ENCODE assay signal across 19 mouse cellular contexts in the genomic region with DNA sequence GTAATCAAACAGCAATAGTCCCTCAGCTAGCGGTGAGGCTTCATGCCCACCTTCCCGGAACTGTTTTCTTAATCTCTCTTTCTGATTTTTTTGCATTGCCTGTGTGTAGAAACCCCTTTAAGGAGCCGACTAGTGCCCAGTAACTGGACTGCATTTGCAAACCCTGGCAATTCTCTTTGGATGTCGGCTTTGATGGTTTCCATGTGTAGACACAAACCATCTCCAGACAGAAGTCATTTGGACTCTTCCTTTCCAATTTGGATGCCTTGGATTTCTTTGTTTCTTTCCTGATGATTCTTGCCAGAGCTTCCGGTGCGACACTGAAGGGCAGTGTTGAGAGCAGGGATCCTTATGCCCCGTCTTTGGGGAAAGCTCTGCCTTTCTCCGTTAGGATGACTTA.
A peak's percentile ranks its signal among the peaks of the same experiment; 100 is the strongest.
DNase-seq lines count a peak whose midpoint lies in the region; ATAC-seq and TF ChIP-seq lines count a peak whose summit lies in the region.
"Had no signal": no experiment of that assay in that cellular context is flagged by ENCODE, and none has a peak within 500 bp of the region (broad histone marks: within the 10 kb centered on the region; RNA-seq: fewer than 3 reads in every experiment).

No protein-coding gene starts in this region.

- no peak overlapping the region for H3K4me3 ChIP-seq in gastrocnemius, adult 2 months
- H3K4me3 ChIP-seq in hindbrain, postnatal 0 days (ENCODE audit: low read length), result no peak overlapping the region
- H3K4me3 ChIP-seq in hindbrain, embryonic 10.5 days, result no peak overlapping the region
- H3K4me3 ChIP-seq in midbrain, embryonic 11.5 days (ENCODE audit: low read depth, low read length), result no peak overlapping the region
- no peak overlapping the region for H3K4me3 ChIP-seq in midbrain, embryonic 16.5 days (ENCODE audit: low read depth, low read length)
- H3K4me3 ChIP-seq: embryonic facial prominence, embryonic 12.5 days; forebrain, embryonic 13.5 days; heart, embryonic 13.5 days had no signal

- no peak for ATAC-seq in hindbrain, postnatal 0 days
- no peak for ATAC-seq in midbrain, embryonic 11.5 days (ENCODE audit: low FRiP score)
- no peak for ATAC-seq in midbrain, embryonic 16.5 days
- ATAC-seq: CD4-positive, CD25-positive, alpha-beta regulatory T cell, adult 4 months; forebrain, embryonic 13.5 days; forebrain, postnatal 0 days had no signal

- DNase-seq in gastrocnemius, adult 2 months, result no peak
- no peak for DNase-seq in gastrocnemius, postnatal 14 days
- DNase-seq in hindbrain, postnatal 0 days (ENCODE audit: low spot score), result peak; percentile 5
- no peak for DNase-seq in hindbrain, embryonic 10.5 days (ENCODE audit: low spot score)
- peak; percentile 56 for DNase-seq in midbrain, embryonic 11.5 days (ENCODE audit: low spot score, missing footprints)
- no peak for DNase-seq in thymus, postnatal 0 days (ENCODE audit: low spot score)
- DNase-seq: adrenal gland, adult 8-10 months; adrenal gland, postnatal 36 days; B cell, adult 2 months; cerebellum, adult 2 months; cerebellum, postnatal 10 days; forebrain, postnatal 0 days had no signal

- H3K9ac ChIP-seq in hindbrain, postnatal 0 days (replicated peaks; ENCODE audit: low read length), result no peak overlapping the region
- H3K9ac ChIP-seq in midbrain, embryonic 11.5 days (ENCODE audit: low read length), result no peak overlapping the region
- no peak overlapping the region for H3K9ac ChIP-seq in midbrain, embryonic 16.5 days (ENCODE audit: low read depth, low read length)
- H3K9ac ChIP-seq: embryonic facial prominence, embryonic 12.5 days; forebrain, embryonic 13.5 days; forebrain, postnatal 0 days; heart, embryonic 13.5 days; hindbrain, embryonic 14.5 days had no signal

- H3K36me3 ChIP-seq in hindbrain, postnatal 0 days (ENCODE audit: insufficient read depth, low read length), result no peaks in the 10 kb centered on the region
- no peaks in the 10 kb centered on the region for H3K36me3 ChIP-seq in hindbrain, embryonic 10.5 days
- no peaks in the 10 kb centered on the region for H3K36me3 ChIP-seq in midbrain, embryonic 11.5 days (ENCODE audit: control insufficient read depth, insufficient read depth, low read length)
- H3K36me3 ChIP-seq in midbrain, embryonic 16.5 days (ENCODE audit: control insufficient read depth, insufficient read depth, low read length), result no peaks in the 10 kb centered on the region
- H3K36me3 ChIP-seq: embryonic facial prominence, embryonic 12.5 days; G1E; heart, embryonic 13.5 days had no signal

- TF ChIP-seq CTCF in gastrocnemius, adult 2 months (IDR thresholded peaks at IDR 0.05), result peak; percentile 2; the same call in 1 of the 2 replicates
- no peak for TF ChIP-seq CTCF in hindbrain, postnatal 0 days (IDR thresholded peaks at IDR 0.05; ENCODE audit: low read depth)

- no peak overlapping the region for H3K4me2 ChIP-seq in hindbrain, postnatal 0 days (ENCODE audit: low read depth, low read length)
- H3K4me2 ChIP-seq in midbrain, embryonic 11.5 days, result no peak overlapping the region
- H3K4me2 ChIP-seq in midbrain, embryonic 16.5 days (ENCODE audit: low read length), result no peak overlapping the region
- H3K4me2 ChIP-seq: embryonic facial prominence, embryonic 12.5 days; forebrain, embryonic 13.5 days; heart, embryonic 13.5 days; hindbrain, embryonic 14.5 days had no signal

- no peaks in the 10 kb centered on the region for H3K4me1 ChIP-seq in hindbrain, postnatal 0 days (ENCODE audit: insufficient read depth, low read length)
- no peaks in the 10 kb centered on the region for H3K4me1 ChIP-seq in hindbrain, embryonic 10.5 days (replicated peaks)
- no peaks in the 10 kb centered on the region for H3K4me1 ChIP-seq in midbrain, embryonic 11.5 days (ENCODE audit: control insufficient read depth, insufficient read depth, low read length)
- no peaks in the 10 kb centered on the region for H3K4me1 ChIP-seq in midbrain, embryonic 16.5 days (ENCODE audit: control insufficient read depth, insufficient read depth, low read length)
- H3K4me1 ChIP-seq: forebrain, embryonic 13.5 days; heart, embryonic 13.5 days had no signal

- intact Hi-C loops in gastrocnemius, adult 2 months (cut with DNase I), result no loop called here
- intact Hi-C loops in gastrocnemius, postnatal 14 days (cut with DNase I; ENCODE audit: low total_unique reads), result no loop called here

- H3K9me3 ChIP-seq in hindbrain, postnatal 0 days (ENCODE audit: low read length), result no peaks in the 10 kb centered on the region
- peaks cover 10% of the 10 kb centered on the region; the same call in 1 of the 2 replicates for H3K9me3 ChIP-seq in hindbrain, embryonic 10.5 days
- no peaks in the 10 kb centered on the region for H3K9me3 ChIP-seq in midbrain, embryonic 11.5 days (ENCODE audit: control insufficient read depth, low read length)
- no peaks in the 10 kb centered on the region for H3K9me3 ChIP-seq in midbrain, embryonic 16.5 days (replicated peaks; ENCODE audit: control insufficient read depth, low read length, poor library complexity, severe bottlenecking)
- H3K9me3 ChIP-seq: forebrain, embryonic 13.5 days; heart, embryonic 13.5 days had no signal

- no peaks in the 10 kb centered on the region for H3K27me3 ChIP-seq in hindbrain, postnatal 0 days (ENCODE audit: insufficient read depth, low read length)
- H3K27me3 ChIP-seq in hindbrain, embryonic 10.5 days (ENCODE audit: insufficient read depth, poor library complexity, severe bottlenecking), result no peaks in the 10 kb centered on the region
- H3K27me3 ChIP-seq in midbrain, embryonic 11.5 days (ENCODE audit: control insufficient read depth, insufficient read depth, low read length), result no peaks in the 10 kb centered on the region
- H3K27me3 ChIP-seq in midbrain, embryonic 16.5 days (ENCODE audit: control insufficient read depth, insufficient read depth, low read depth, low read length), result no peaks in the 10 kb centered on the region
- H3K27me3 ChIP-seq: embryonic facial prominence, embryonic 12.5 days; forebrain, embryonic 13.5 days; heart, embryonic 13.5 days had no signal

- whole genome bisulfite sequencing in hindbrain, postnatal 0 days, result 90% methylated on average over 8 of the region's 8 CpGs
- WGBS in hindbrain, embryonic 10.5 days, result 91% methylated on average over 8 of the region's 8 CpGs
- 95% methylated on average over 8 of the region's 8 CpGs for WGBS in midbrain, embryonic 11.5 days
- WGBS in midbrain, embryonic 16.5 days, result 89% methylated on average over 8 of the region's 8 CpGs

- H3K27ac ChIP-seq in gastrocnemius, adult 2 months, result 0 out of 2 replicates have a peak overlapping the region, but pooled peaks have one; percentile 49
- H3K27ac ChIP-seq in hindbrain, postnatal 0 days, result no peak overlapping the region
- no peak overlapping the region for H3K27ac ChIP-seq in hindbrain, embryonic 10.5 days
- no peak overlapping the region for H3K27ac ChIP-seq in midbrain, embryonic 11.5 days (ENCODE audit: low read depth, low read length)
- no peak overlapping the region for H3K27ac ChIP-seq in midbrain, embryonic 16.5 days (ENCODE audit: low read length)
- H3K27ac ChIP-seq: embryonic facial prominence, embryonic 12.5 days; forebrain, embryonic 13.5 days; heart, embryonic 13.5 days; hindbrain, embryonic 14.5 days had no signal

Comparison
In these comparisons a context has a peak if more than half of its experiments do, and no peak if none do; other contexts are left out.
1. DNase-seq: peak in hindbrain, postnatal 0 days (single experiment) and midbrain, embryonic 11.5 days (single experiment); none in gastrocnemius, adult 2 months (single experiment), gastrocnemius, postnatal 14 days (single experiment), hindbrain, embryonic 10.5 days (single experiment) and thymus, postnatal 0 days (single experiment).